Mouse (Mus musculus) liver, adult (tissue): ENCODE data around the gene Aars2.

Source experiments
- GATA4 ChIP-seq: IDR thresholded peaks from 2 replicates; pipeline ENCODE4 v1.6.1; 2014; ENCODE audit warnings: mild to moderate bottlenecking, low read length; ENCODE audit not compliant: insufficient replicate concordance

Gene Aars2

GRCm38 (mm10) chr17:45489736-45490135 is 16.9 kb upstream of the Aars2 start:
- TF ChIP-seq GATA4 = no peak

GRCm38 (mm10) chr17:45490532-45491154 is 16.0 kb upstream of the Aars2 start:
- TF ChIP-seq GATA4 = no peak

GRCm38 (mm10) chr17:45495398-45495797 is 11.2 kb upstream of the Aars2 start:
- no peak for TF ChIP-seq GATA4

- no peak for TF ChIP-seq GATA4
These were observed 8.2 kb upstream of the Aars2 start for GRCm38 (mm10) chr17:45498397-45498796.

- TF ChIP-seq GATA4 = no peak
These were observed 7.1 kb upstream of the Aars2 start for GRCm38 (mm10) chr17:45499516-45499915.

GRCm38 (mm10) chr17:45500981-45501380 is 5.7 kb upstream of the Aars2 start:
- no peak for TF ChIP-seq GATA4

- TF ChIP-seq GATA4 = no peak
These were observed 4.3 kb upstream of the Aars2 start for GRCm38 (mm10) chr17:45502324-45502723.

- TF ChIP-seq GATA4 = no peak
These were observed 3.2 kb upstream of the Aars2 start for GRCm38 (mm10) chr17:45503301-45503973.

GRCm38 (mm10) chr17:45505941-45506465 is 638 bp upstream of the Aars2 start:
- TF ChIP-seq GATA4 = no peak

GRCm38 (mm10) chr17:45510871-45511270 is 4.2 kb downstream of the Aars2 start:
- TF ChIP-seq GATA4 = no peak

GRCm38 (mm10) chr17:45511757-45512156 is 5.1 kb downstream of the Aars2 start:
- TF ChIP-seq GATA4 = no peak

- no peak for TF ChIP-seq GATA4
These were observed 8.6 kb downstream of the Aars2 start for GRCm38 (mm10) chr17:45515204-45515726.

GRCm38 (mm10) chr17:45515806-45516205 is 9.2 kb downstream of the Aars2 start:
- no peak for TF ChIP-seq GATA4

- TF ChIP-seq GATA4 = no peak
These were observed 9.8 kb downstream of the Aars2 start for GRCm38 (mm10) chr17:45516488-45516887.

- no peak for TF ChIP-seq GATA4
These were observed 10.5 kb downstream of the Aars2 start for GRCm38 (mm10) chr17:45517135-45517534.

GRCm38 (mm10) chr17:45517549-45518215 is 11.0 kb downstream of the Aars2 start:
- no peak for TF ChIP-seq GATA4
